Mouse (Mus musculus) small intestine, adult 2 months (tissue): ENCODE measurements around the gene Gpr107. TPM values are rescaled to one million over a fixed set of nuclear protein-coding genes. Genes with fewer than 3 reads are reported as not detected.

Experiments
- H3K27ac ChIP-seq: fragments of 200-500 bp; 2 replicates; pipeline ENCODE4 v1.5.1; 2012; ENCODE audit warnings: low read depth, low read length, control low read depth, inconsistent platforms; ENCODE audit not compliant: insufficient read depth
- H3K27me3 ChIP-seq: fragments of 200-500 bp; 2 replicates; pipeline ENCODE4 v1.6.1; 2012; ENCODE audit warnings: mild to moderate bottlenecking, moderate library complexity, low read length, inconsistent platforms; ENCODE audit not compliant: control insufficient read depth, insufficient read depth
- H3K36me3 ChIP-seq: fragments of 200-500 bp; 2 replicates; pipeline ENCODE4 v1.6.1; 2012; ENCODE audit warnings: mild to moderate bottlenecking, low read length, control low read depth, inconsistent platforms; ENCODE audit not compliant: control insufficient read depth, insufficient read depth
- H3K4me1 ChIP-seq: fragments of 200-500 bp; 2 replicates; pipeline ENCODE4 v1.6.1; 2012; ENCODE audit warnings: low read length, inconsistent platforms, mixed read lengths; ENCODE audit not compliant: control insufficient read depth, insufficient read depth, insufficient read length
- H3K4me3 ChIP-seq: fragments of 200-500 bp; 2 replicates; pipeline ENCODE4 v1.5.1; 2012; ENCODE audit warnings: low read depth, mild to moderate bottlenecking, control low read depth, inconsistent platforms, low read length, moderate library complexity
- CTCF ChIP-seq: fragments of 200-500 bp; IDR thresholded peaks from 2 replicates; pipeline ENCODE4 v1.5.1; 2012; ENCODE audit warnings: low read depth, mild to moderate bottlenecking, control low read depth, inconsistent platforms, low read length, moderate library complexity, mixed read lengths; ENCODE audit not compliant: insufficient replicate concordance, insufficient read length; ENCODE audit errors: extremely low read depth
- POLR2A ChIP-seq: fragments of 200-500 bp; IDR thresholded peaks from 2 replicates; pipeline ENCODE4 v1.6.1; 2012; ENCODE audit warnings: low read depth, mild to moderate bottlenecking, control low read depth, inconsistent platforms, low read length, moderate library complexity
- WGBS: fragments of 180-500 bp; shearing (Covaris S2); methylation state at CpG from one replicate; pipeline ENCODE4 v1.1.7; 2018; 5-methylcytosine and 5-hydroxymethylcytosine counted together
- polyA plus RNA-seq: library from polyadenylated mRNA; depleted of rRNA; stranded (reverse); fragments of >200 nt; gene quantifications from 2 replicates; pipeline ENCODE4 v1.2.3, GENCODE M21; 2012

The Gpr107 gene
- polyA plus RNA-seq, 1 experiment, result 30.5 TPM

DNA sequence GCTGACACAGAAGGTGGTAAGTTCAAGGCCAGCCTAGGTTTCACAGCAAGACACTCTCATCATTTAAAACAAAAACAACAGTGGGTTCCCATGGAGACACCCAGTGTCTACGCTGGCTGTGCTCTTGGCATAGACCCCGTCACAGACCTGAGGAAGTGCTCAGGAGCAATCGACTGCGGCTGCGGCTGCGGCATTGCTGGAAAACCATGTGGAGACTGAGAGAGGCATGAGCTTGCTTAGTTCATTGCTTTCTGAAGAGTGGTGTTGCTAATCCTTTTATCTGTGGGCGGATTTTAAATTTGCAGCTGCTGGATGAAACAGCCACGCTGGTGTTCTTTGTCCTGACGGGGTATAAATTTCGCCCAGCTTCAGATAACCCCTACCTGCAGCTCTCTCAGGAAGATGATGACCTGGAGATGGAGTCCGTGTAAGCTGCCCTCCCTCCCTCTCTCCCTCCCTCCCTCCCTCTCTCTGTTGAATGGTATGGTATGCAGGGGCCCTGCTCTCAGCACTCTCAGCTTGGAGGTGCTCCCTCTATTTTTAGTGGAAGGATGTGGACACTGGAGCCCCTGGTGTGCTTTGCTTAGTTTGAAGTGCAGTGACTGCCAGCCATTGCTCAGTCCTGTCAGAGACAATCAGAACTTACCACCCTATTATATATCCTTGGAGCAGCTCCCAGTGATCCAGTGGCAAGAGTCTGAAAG lies 58.2 kb downstream of the Gpr107 start:
- TF ChIP-seq CTCF (no peak), POLR2A (no peak)
- Histone ChIP-seq H3K4me3 (no peak overlapping the region), H3K27ac (no peak overlapping the region), H3K27me3 (no peaks in the 10 kb centered on the region), H3K4me1 (0 out of 2 replicates have a peak, but pooled peaks cover 2% of the 10 kb centered on the region), H3K36me3 (peaks cover 69% of the 10 kb centered on the region)
- WGBS, result 79% methylated on average over 11 of the region's 11 CpGs

DNA sequence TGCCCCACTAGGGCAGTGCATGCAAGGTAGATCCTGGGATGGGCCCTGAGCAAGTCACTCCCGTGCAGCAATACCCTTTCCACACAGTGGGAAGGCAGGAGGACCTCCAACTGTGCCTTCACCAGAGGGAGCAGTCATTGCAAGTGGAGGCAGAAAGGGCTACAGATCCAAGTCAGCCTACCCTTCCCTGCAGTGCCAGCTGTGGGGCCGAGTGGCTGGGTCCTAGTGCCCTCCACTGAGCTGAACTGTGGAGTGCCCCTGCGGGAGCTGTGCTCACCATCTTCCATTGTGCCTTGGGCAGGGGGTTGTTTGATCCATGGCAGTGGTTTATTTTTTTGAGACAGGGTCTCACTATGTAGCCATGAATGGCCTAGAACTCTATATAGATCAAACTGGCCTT lies 59.1 kb downstream of the Gpr107 start:
- 57% methylated on average over 3 of the region's 3 CpGs for WGBS

DNA sequence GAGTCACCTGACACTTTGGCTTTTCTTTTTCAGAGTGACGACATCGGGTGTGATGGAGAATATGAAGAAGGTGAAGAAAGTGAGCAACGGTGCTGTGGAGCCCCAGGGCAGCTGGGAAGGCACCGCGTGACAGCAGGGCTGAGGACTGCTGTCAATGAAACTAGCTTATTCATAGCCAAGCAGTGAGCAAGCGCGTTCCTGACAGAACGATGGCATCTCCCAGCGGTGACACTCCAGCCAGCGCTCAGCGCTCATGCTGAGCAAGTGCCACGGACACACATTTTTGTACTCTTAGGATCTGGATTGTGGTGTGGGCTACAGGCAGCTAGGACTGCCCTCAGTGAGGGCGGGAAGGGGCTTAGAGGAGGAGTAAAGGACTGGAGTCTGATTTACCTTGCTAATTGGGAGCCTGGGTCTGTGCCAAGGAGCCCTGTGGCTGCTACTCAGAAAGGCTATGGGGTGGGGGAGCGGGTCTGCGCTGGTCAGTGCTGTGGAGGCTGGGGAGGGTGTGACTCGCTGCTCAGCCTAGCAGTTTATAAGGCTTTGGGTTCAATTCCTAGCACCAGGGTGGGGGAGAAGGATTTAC lies 62.2 kb downstream of the Gpr107 start:
- no peak overlapping the region for H3K27ac ChIP-seq
- WGBS, result 93% methylated on average over 16 of the region's 16 CpGs
- H3K4me3 ChIP-seq, result no peak overlapping the region
- H3K27me3 ChIP-seq, result no peaks in the 10 kb centered on the region
- no peak for TF ChIP-seq CTCF
- no peak for TF ChIP-seq POLR2A
- 0 out of 2 replicates have a peak, but pooled peaks cover 2% of the 10 kb centered on the region for H3K4me1 ChIP-seq
- peaks cover 55% of the 10 kb centered on the region for H3K36me3 ChIP-seq

More for the DNA sequence above, 59.1 kb downstream of the Gpr107 start:
- H3K36me3 ChIP-seq, result peaks cover 70% of the 10 kb centered on the region
- H3K27me3 ChIP-seq, result no peaks in the 10 kb centered on the region
- 0 out of 2 replicates have a peak, but pooled peaks cover 2% of the 10 kb centered on the region for H3K4me1 ChIP-seq
- TF ChIP-seq CTCF (no peak), POLR2A (no peak)
- H3K4me3 ChIP-seq, result no peak overlapping the region
- no peak overlapping the region for H3K27ac ChIP-seq

DNA sequence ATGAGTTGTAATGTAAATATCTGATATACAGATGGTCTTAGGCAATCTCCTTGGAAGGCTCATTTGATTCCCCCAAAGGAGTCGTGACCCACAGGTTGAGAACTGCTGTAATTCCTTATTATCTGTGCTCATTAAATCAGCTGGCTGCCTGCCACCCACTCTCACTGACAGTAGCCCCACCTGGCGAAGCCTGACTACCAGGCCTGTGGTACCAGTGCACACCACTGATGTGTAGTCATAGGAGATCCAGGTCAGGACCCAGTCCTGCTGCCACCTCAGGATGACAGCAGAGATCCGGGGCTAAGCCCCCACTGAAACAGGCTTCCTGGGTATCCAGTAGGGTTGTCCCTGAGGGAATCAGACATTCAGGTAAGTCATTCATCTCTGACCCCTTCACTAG lies 66.5 kb downstream of the Gpr107 start:
- no peak overlapping the region for H3K27ac ChIP-seq
- H3K4me3 ChIP-seq, result no peak overlapping the region
- 61% methylated on average over 3 of the region's 3 CpGs for WGBS
- H3K4me1 ChIP-seq, result no peaks in the 10 kb centered on the region
- H3K36me3 ChIP-seq, result peaks cover 18% of the 10 kb centered on the region
- TF ChIP-seq CTCF, result no peak
- no peak for TF ChIP-seq POLR2A
- no peaks in the 10 kb centered on the region for H3K27me3 ChIP-seq

DNA sequence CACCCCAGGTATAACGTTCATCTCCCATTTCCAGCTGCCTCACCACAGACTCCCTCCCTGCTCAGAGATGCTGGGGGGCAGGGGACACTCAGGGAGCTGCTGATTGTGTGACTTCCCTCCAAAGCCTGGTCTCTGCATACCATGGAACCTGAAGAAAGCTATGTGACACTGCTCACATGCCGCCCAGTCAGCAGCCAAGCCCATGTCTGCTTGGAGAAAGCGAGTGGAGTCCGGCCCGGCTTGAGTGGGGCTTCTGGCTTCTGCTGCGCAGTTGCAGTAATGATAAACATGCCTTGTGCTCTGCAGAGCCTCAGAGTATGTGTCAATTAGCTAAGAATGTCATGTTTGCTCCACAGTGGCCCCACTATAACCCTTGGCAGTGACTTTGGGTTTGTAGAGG lies 67.4 kb downstream of the Gpr107 start:
- Histone ChIP-seq H3K4me3 (no peak overlapping the region), H3K36me3 (peaks cover 10% of the 10 kb centered on the region), H3K4me1 (no peaks in the 10 kb centered on the region), H3K27ac (no peak overlapping the region), H3K27me3 (no peaks in the 10 kb centered on the region)
- 76% methylated on average over 6 of the region's 6 CpGs for WGBS
- TF ChIP-seq POLR2A, result no peak
- TF ChIP-seq CTCF, result no peak

DNA sequence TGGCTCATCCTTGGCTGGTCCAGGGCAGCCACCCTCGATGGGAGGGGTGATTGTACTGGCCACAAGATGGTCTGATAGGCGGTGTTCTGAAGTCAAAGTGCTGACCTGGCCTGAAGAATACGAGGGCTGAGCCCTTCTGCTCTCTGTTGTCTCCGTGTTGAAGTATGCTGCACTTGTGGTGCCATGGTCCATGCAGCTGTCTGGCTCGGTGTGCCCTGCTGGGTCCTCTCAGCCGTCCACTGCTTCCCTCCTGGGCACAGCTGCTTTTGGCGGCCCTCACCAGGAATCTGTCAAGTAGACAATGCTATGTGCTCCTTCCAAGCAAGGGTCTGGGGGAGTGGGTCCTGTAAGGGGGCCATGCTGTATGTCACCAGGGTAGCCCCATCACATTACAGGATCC lies 68.7 kb downstream of the Gpr107 start:
- Histone ChIP-seq H3K27ac (no peak overlapping the region), H3K4me1 (no peaks in the 10 kb centered on the region), H3K27me3 (no peaks in the 10 kb centered on the region), H3K4me3 (no peak overlapping the region), H3K36me3 (no peaks in the 10 kb centered on the region; the same call in 1 of the 2 replicates)
- no peak for TF ChIP-seq CTCF
- TF ChIP-seq POLR2A, result no peak
- WGBS, result 54% methylated on average over 7 of the region's 7 CpGs

DNA sequence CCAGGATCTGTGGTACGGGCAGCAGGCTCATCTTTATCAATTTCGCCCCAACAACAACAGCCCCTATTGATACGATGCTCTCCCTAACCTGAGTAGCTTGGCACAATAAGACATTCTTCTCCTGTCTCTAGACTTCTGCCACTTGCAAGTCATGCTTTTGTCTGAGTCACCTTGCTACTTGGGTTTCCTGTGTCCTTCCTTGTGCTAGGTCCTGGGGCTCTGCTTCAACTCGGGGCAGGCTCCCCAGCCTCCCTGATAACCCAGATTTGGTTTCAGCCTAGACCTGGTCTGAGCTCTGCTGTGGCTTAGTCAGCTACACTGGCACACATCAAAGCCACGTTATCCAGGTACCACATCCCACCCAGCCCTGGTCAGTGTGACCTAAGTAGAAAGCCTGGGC lies 69.5 kb downstream of the Gpr107 start:
- 65% methylated on average over 5 of the region's 5 CpGs for WGBS
- no peaks in the 10 kb centered on the region for H3K27me3 ChIP-seq
- H3K27ac ChIP-seq, result no peak overlapping the region
- H3K4me3 ChIP-seq, result no peak overlapping the region
- TF ChIP-seq CTCF, result no peak
- H3K36me3 ChIP-seq, result no peaks in the 10 kb centered on the region
- H3K4me1 ChIP-seq, result no peaks in the 10 kb centered on the region

DNA sequence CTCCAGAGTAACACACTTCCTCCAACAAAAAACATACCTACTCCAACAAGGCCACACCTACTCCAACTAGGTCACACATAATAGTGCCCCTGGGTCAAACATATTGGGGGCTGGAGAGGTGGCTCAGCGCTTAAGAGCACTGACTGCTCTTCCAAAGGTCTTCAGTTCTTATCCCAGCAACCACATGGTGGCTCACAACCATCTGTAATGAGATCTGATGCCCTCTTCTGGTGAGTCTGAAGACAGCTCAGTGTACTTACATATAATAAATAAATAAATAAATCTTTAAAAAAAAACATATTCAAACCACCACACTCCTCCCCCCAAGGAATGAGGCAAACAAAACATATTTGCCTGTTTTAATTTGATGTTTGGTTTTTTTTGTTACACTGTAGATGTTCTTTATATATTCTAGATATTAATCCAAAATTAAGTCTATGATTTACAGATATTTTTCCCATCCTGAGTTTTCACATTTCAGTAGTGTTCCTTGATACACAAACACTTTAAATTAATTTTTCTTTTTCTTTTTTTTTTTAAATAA lies 76.7 kb downstream of the Gpr107 start:
- WGBS, result 78% methylated on average over 1 of the region's 1 CpGs
- Histone ChIP-seq H3K4me1 (no peaks in the 10 kb centered on the region), H3K27me3 (no peaks in the 10 kb centered on the region), H3K36me3 (no peaks in the 10 kb centered on the region), H3K27ac (no peak overlapping the region), H3K4me3 (no peak overlapping the region)
- TF ChIP-seq POLR2A (no peak), CTCF (no peak)
